Mouse (Mus musculus): Measurements from ENCODE around the gene Plekhm1. TPM values are rescaled to one million over a fixed set of nuclear protein-coding genes. Genes with fewer than 3 reads are reported as not detected.

Gene Plekhm1
- polyA plus RNA-seq, 1 experiment from 2014 or later, result 5.9 TPM

- H3K9me3 ChIP-seq (replicated peaks; ENCODE audit: control insufficient read depth, low read length), result no peaks in the 10 kb centered on the region
- H3K36me3 ChIP-seq (ENCODE audit: control insufficient read depth, insufficient read depth), result peaks cover 7% of the 10 kb centered on the region; the same call in 1 of the 2 replicates
- no peak overlapping the region for H3K4me3 ChIP-seq (ENCODE audit: low read length)
- H3K27ac ChIP-seq (ENCODE audit: low read length), result peak overlapping the region; percentile 81
- H3K4me2 ChIP-seq (ENCODE audit: low read depth, low read length), result no peak overlapping the region
- H3K9ac ChIP-seq (ENCODE audit: low read length), result no peak overlapping the region
- H3K4me1 ChIP-seq (ENCODE audit: control insufficient read depth, insufficient read depth, low read length), result peaks cover 16% of the 10 kb centered on the region
- no peaks in the 10 kb centered on the region for H3K27me3 ChIP-seq (ENCODE audit: control insufficient read depth, insufficient read depth, low read length)
- peak; percentile 29; the same call in 1 of the 2 replicates for ATAC-seq (replicated peaks; ENCODE audit: extremely low read depth, insufficient read depth, low FRiP score)
- 62% methylated on average over 3 of the region's 3 CpGs for WGBS
Measured at GRCm38 (mm10) chr11:103371222-103371539, 41.3 kb downstream of the Plekhm1 start.

- Histone ChIP-seq H3K4me2 (ENCODE audit: low read depth, low read length) (no peak overlapping the region), H3K4me3 (ENCODE audit: low read length) (no peak overlapping the region), H3K4me1 (ENCODE audit: control insufficient read depth, insufficient read depth, low read length) (peaks cover 16% of the 10 kb centered on the region), H3K27ac (ENCODE audit: low read length) (0 out of 2 replicates have a peak overlapping the region, but pooled peaks have one; percentile 28), H3K36me3 (ENCODE audit: control insufficient read depth, insufficient read depth) (peaks cover 7% of the 10 kb centered on the region; the same call in 1 of the 2 replicates), H3K9ac (ENCODE audit: low read length) (no peak overlapping the region), H3K9me3 (replicated peaks; ENCODE audit: control insufficient read depth, low read length) (no peaks in the 10 kb centered on the region), H3K27me3 (ENCODE audit: control insufficient read depth, insufficient read depth, low read length) (no peaks in the 10 kb centered on the region)
- no peak for ATAC-seq (replicated peaks; ENCODE audit: extremely low read depth, insufficient read depth, low FRiP score)
- 86% methylated on average over 9 of the region's 9 CpGs for WGBS
Measured at GRCm38 (mm10) chr11:103370397-103371221, 41.9 kb downstream of the Plekhm1 start.

- 86% methylated on average over 4 of the region's 4 CpGs for WGBS
- no peak for ATAC-seq (replicated peaks; ENCODE audit: extremely low read depth, insufficient read depth, low FRiP score)
- H3K27ac ChIP-seq (ENCODE audit: low read length), result no peak overlapping the region
- no peaks in the 10 kb centered on the region for H3K9me3 ChIP-seq (replicated peaks; ENCODE audit: control insufficient read depth, low read length)
- no peak overlapping the region for H3K9ac ChIP-seq (ENCODE audit: low read length)
- H3K36me3 ChIP-seq (ENCODE audit: control insufficient read depth, insufficient read depth), result peaks cover 6% of the 10 kb centered on the region; the same call in 1 of the 2 replicates
- H3K4me3 ChIP-seq (ENCODE audit: low read length), result no peak overlapping the region
- H3K4me1 ChIP-seq (ENCODE audit: control insufficient read depth, insufficient read depth, low read length), result peaks cover 24% of the 10 kb centered on the region
- no peak overlapping the region for H3K4me2 ChIP-seq (ENCODE audit: low read depth, low read length)
- H3K27me3 ChIP-seq (ENCODE audit: control insufficient read depth, insufficient read depth, low read length), result peaks cover 16% of the 10 kb centered on the region
Measured at GRCm38 (mm10) chr11:103365530-103365929, 47.0 kb downstream of the Plekhm1 start.

DNA sequence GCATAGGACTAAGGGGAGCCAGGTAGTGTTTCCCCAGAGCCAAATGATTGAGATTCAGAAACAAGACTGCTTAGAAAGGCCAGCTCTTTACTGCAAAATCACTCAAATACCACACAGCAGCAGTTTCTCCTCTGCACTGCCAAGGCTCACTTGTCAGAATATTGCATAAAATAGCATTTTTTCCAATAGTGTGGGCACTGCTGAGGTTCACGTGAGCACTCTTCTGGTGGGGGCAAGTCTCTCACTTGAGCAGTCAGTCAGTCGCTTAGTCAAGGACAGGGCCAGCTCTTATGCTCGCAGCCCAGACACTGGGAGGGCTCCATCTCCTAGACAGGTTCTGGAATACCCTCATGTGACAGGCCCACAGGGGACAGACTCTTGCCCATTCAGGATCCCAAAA lies 47.5 kb downstream of the Plekhm1 start:
- Histone ChIP-seq H3K4me3 (ENCODE audit: low read length) (no peak overlapping the region), H3K9ac (ENCODE audit: low read length) (no peak overlapping the region), H3K27me3 (ENCODE audit: control insufficient read depth, insufficient read depth, low read length) (peaks cover 16% of the 10 kb centered on the region), H3K4me2 (ENCODE audit: low read depth, low read length) (no peak overlapping the region), H3K4me1 (ENCODE audit: control insufficient read depth, insufficient read depth, low read length) (peaks cover 25% of the 10 kb centered on the region), H3K36me3 (ENCODE audit: control insufficient read depth, insufficient read depth) (0 out of 2 replicates have a peak, but pooled peaks cover 3% of the 10 kb centered on the region), H3K27ac (ENCODE audit: low read length) (no peak overlapping the region), H3K9me3 (replicated peaks; ENCODE audit: control insufficient read depth, low read length) (no peaks in the 10 kb centered on the region)
- no peak for ATAC-seq (replicated peaks; ENCODE audit: extremely low read depth, insufficient read depth, low FRiP score)
- 78% methylated on average over 3 of the region's 3 CpGs for WGBS

DNA sequence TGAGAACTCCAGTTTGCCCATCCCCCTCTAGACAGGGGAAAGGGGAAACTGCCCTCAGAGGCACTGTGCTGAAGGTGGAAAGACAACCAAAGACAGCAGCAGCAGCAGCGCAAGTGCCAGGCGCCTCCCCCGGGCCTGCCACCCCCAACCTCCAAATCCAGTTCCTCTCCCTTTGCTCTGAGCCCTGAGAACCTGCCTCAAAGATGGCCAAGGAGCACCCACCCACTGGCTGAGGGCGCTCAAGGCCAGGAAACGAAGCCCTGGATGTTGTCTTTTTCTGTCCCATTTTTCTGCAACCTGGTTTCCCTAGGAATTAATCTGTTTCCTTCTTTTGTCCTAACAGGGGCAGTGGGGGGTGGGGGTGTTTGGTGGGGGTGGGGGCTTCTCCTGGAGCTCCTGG lies 48.2 kb downstream of the Plekhm1 start:
- Histone ChIP-seq H3K4me1 (ENCODE audit: control insufficient read depth, insufficient read depth, low read length) (peaks cover 32% of the 10 kb centered on the region), H3K36me3 (ENCODE audit: control insufficient read depth, insufficient read depth) (0 out of 2 replicates have a peak, but pooled peaks cover 3% of the 10 kb centered on the region), H3K4me3 (ENCODE audit: low read length) (no peak overlapping the region), H3K9ac (ENCODE audit: low read length) (no peak overlapping the region), H3K9me3 (replicated peaks; ENCODE audit: control insufficient read depth, low read length) (no peaks in the 10 kb centered on the region), H3K27ac (ENCODE audit: low read length) (peak overlapping the region; percentile 79), H3K27me3 (ENCODE audit: control insufficient read depth, insufficient read depth, low read length) (peaks cover 16% of the 10 kb centered on the region), H3K4me2 (ENCODE audit: low read depth, low read length) (peak overlapping the region; percentile 94; the same call in 1 of the 2 replicates)
- WGBS, result 48% methylated on average over 5 of the region's 5 CpGs
- no peak for ATAC-seq (replicated peaks; ENCODE audit: extremely low read depth, insufficient read depth, low FRiP score)

- 0 out of 2 replicates have a peak, but pooled peaks cover 3% of the 10 kb centered on the region for H3K36me3 ChIP-seq (ENCODE audit: control insufficient read depth, insufficient read depth)
- ATAC-seq (replicated peaks; ENCODE audit: extremely low read depth, insufficient read depth, low FRiP score), result peak; percentile 49
- WGBS, result 4% methylated on average over 35 of the region's 35 CpGs
- H3K9ac ChIP-seq (ENCODE audit: low read length), result peak within 1 kb of the TSS; percentile 74
- peak within 1 kb of the TSS; percentile 94 for H3K4me2 ChIP-seq (ENCODE audit: low read depth, low read length)
- peaks cover 35% of the 10 kb centered on the region for H3K4me1 ChIP-seq (ENCODE audit: control insufficient read depth, insufficient read depth, low read length)
- peak within 1 kb of the TSS; percentile 79 for H3K27ac ChIP-seq (ENCODE audit: low read length)
- no peaks in the 10 kb centered on the region for H3K9me3 ChIP-seq (replicated peaks; ENCODE audit: control insufficient read depth, low read length)
- peaks cover 19% of the 10 kb centered on the region for H3K27me3 ChIP-seq (ENCODE audit: control insufficient read depth, insufficient read depth, low read length)
- peak within 1 kb of the TSS; percentile 56 for H3K4me3 ChIP-seq (ENCODE audit: low read length)
Measured at GRCm38 (mm10) chr11:103363214-103364148, 49.0 kb downstream of the Plekhm1 start, which contains the start of gene Arhgap27. Gene Arhgap27 (minus strand): TSS chr11:103363692.

DNA sequence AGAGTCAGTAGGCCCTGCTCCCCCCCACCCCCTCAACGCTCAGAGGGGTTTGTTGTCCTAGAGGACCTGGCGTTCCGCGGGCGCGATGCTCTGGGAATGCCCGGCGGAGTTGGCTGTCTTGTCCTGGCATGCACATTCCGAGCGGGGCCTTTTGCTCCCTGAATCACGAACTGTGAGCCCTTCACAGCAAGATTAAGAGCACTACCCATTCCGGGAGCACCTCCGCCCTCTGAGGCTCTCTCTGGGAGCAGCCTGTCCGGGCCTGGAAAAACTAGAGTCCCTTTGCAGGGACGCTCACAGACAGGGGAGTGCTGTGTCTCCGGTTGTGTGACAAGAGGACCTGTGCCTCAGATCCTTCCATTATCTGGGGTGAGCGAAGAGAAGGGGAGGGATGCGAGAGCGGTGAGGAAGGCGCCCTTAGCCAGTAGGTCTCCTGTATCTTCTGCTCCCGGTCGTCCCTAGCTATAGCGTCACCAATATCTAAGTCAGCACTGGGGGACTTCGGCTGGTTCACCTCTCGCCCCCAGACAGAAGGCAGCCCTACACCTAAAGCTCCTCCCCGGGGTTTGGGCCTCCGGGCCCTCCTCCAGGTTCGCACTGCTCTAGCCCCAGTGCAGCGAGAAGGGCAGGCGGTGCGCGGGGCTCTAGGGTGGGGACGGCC lies 49.8 kb downstream of the Plekhm1 start:
- Histone ChIP-seq H3K4me2 (ENCODE audit: low read depth, low read length) (peak overlapping the region; percentile 94), H3K9ac (ENCODE audit: low read length) (peak overlapping the region; percentile 74), H3K9me3 (replicated peaks; ENCODE audit: control insufficient read depth, low read length) (no peaks in the 10 kb centered on the region), H3K36me3 (ENCODE audit: control insufficient read depth, insufficient read depth) (0 out of 2 replicates have a peak, but pooled peaks cover 3% of the 10 kb centered on the region), H3K4me1 (ENCODE audit: control insufficient read depth, insufficient read depth, low read length) (peaks cover 37% of the 10 kb centered on the region), H3K27me3 (ENCODE audit: control insufficient read depth, insufficient read depth, low read length) (peaks cover 24% of the 10 kb centered on the region), H3K27ac (ENCODE audit: low read length) (peak overlapping the region; percentile 79), H3K4me3 (ENCODE audit: low read length) (peak overlapping the region; percentile 56)
- no peak; the same call in 1 of the 2 replicates for ATAC-seq (replicated peaks; ENCODE audit: extremely low read depth, insufficient read depth, low FRiP score)
- WGBS, result 1% methylated on average over 32 of the region's 33 CpGs

GRCm38 (mm10) chr11:103362054-103362432 lies 50.4 kb downstream of the Plekhm1 start:
- H3K9ac ChIP-seq (ENCODE audit: low read length), result peak overlapping the region; percentile 74
- H3K27me3 ChIP-seq (ENCODE audit: control insufficient read depth, insufficient read depth, low read length), result peaks cover 25% of the 10 kb centered on the region
- 0 out of 2 replicates have a peak, but pooled peaks cover under 1% of the 10 kb centered on the region for H3K36me3 ChIP-seq (ENCODE audit: control insufficient read depth, insufficient read depth)
- H3K4me2 ChIP-seq (ENCODE audit: low read depth, low read length), result peak overlapping the region; percentile 94
- WGBS, result 7% methylated on average over 13 of the region's 13 CpGs
- peaks cover 37% of the 10 kb centered on the region for H3K4me1 ChIP-seq (ENCODE audit: control insufficient read depth, insufficient read depth, low read length)
- H3K9me3 ChIP-seq (replicated peaks; ENCODE audit: control insufficient read depth, low read length), result no peaks in the 10 kb centered on the region
- 0 out of 2 replicates have a peak, but pooled peaks have one; percentile 7 for ATAC-seq (replicated peaks; ENCODE audit: extremely low read depth, insufficient read depth, low FRiP score)
- H3K4me3 ChIP-seq (ENCODE audit: low read length), result peak overlapping the region; percentile 56
- H3K27ac ChIP-seq (ENCODE audit: low read length), result peak overlapping the region; percentile 79
